Comparison of ENCODE assay signal across 9 mouse cellular contexts in genomic region chr9:44602766-44603165, GRCm38 (mm10). TPM values are rescaled to one million over a fixed set of nuclear protein-coding genes. Genes with fewer than 3 reads are reported as not detected.
DNase-seq lines count a peak whose midpoint lies in the region; ATAC-seq and TF ChIP-seq lines count a peak whose summit lies in the region.
"Had no signal": no experiment of that assay in that cellular context is flagged by ENCODE, and none has a peak within 500 bp of the region (broad histone marks: within the 10 kb centered on the region; RNA-seq: fewer than 3 reads in every experiment).

No protein-coding gene starts in this region.

- DNase-seq in kidney, postnatal 0 days (ENCODE audit: low spot score) = no peak
- no peak for DNase-seq in kidney, postnatal 4 days
- no peak for DNase-seq in cerebellum, adult 9-10 months
- DNase-seq in left cerebral cortex, adult 11 months (ENCODE audit: low spot score) = no peak

- 0 out of 2 replicates have a peak, but pooled peaks cover 5% of the 10 kb centered on the region for H3K36me3 ChIP-seq in kidney, postnatal 0 days (ENCODE audit: insufficient read depth, low read length)
- 0 out of 2 replicates have a peak, but pooled peaks cover 3% of the 10 kb centered on the region for H3K36me3 ChIP-seq in intestine, embryonic 15.5 days
- H3K36me3 ChIP-seq in neural tube, embryonic 13.5 days = peaks cover 7% of the 10 kb centered on the region

- TF ChIP-seq CTCF in kidney, postnatal 0 days (IDR thresholded peaks at IDR 0.05; ENCODE audit: low read depth) = no peak

- ATAC-seq in kidney, postnatal 0 days (replicated peaks; ENCODE audit: low FRiP score, low read depth) = no peak
- no peak for ATAC-seq in intestine, embryonic 15.5 days
- no peak for ATAC-seq in neural tube, embryonic 13.5 days (ENCODE audit: low read depth)
- ATAC-seq in monocyte, adult 5-6 weeks (replicated peaks; ENCODE audit: insufficient number of reproducible peaks, low FRiP score, low TSS enrichment, poor library complexity, severe bottlenecking) = no peak

- no peaks in the 10 kb centered on the region for H3K27me3 ChIP-seq in kidney, postnatal 0 days (ENCODE audit: insufficient read depth, low read length)
- no peaks in the 10 kb centered on the region for H3K27me3 ChIP-seq in intestine, embryonic 15.5 days (replicated peaks)
- H3K27me3 ChIP-seq in neural tube, embryonic 13.5 days = no peaks in the 10 kb centered on the region

- H3K4me2 ChIP-seq in kidney, postnatal 0 days (ENCODE audit: low read length) = peak overlapping the region; percentile 73
- peak overlapping the region; percentile 65 for H3K4me2 ChIP-seq in intestine, embryonic 15.5 days (replicated peaks)
- H3K4me2 ChIP-seq in neural tube, embryonic 13.5 days = peak overlapping the region; percentile 87

- H3K27ac ChIP-seq in kidney, postnatal 0 days = peak overlapping the region; percentile 99
- 0 out of 2 replicates have a peak overlapping the region, but pooled peaks have one; percentile 1 for H3K27ac ChIP-seq in brown adipose tissue, adult 24 weeks (replicated peaks; ENCODE audit: low read depth, low read length)
- peak overlapping the region; percentile 39 for H3K27ac ChIP-seq in intestine, embryonic 15.5 days
- H3K27ac ChIP-seq in neural tube, embryonic 13.5 days (replicated peaks) = peak overlapping the region; percentile 46; the same call in 1 of the 2 replicates

- 61% methylated on average over 6 of the region's 6 CpGs for WGBS in kidney, postnatal 0 days
- whole genome bisulfite sequencing in intestine, embryonic 15.5 days = 66% methylated on average over 6 of the region's 6 CpGs
- 70% methylated on average over 6 of the region's 6 CpGs for WGBS in neural tube, embryonic 13.5 days

- H3K9me3 ChIP-seq in kidney, postnatal 0 days (replicated peaks; ENCODE audit: low read length) = no peaks in the 10 kb centered on the region
- H3K9me3 ChIP-seq in intestine, embryonic 15.5 days = no peaks in the 10 kb centered on the region
- H3K9me3 ChIP-seq in neural tube, embryonic 13.5 days = no peaks in the 10 kb centered on the region

- peaks cover 19% of the 10 kb centered on the region for H3K4me1 ChIP-seq in kidney, postnatal 0 days (replicated peaks; ENCODE audit: insufficient read depth, low read length)
- H3K4me1 ChIP-seq in brown adipose tissue, adult 24 weeks (ENCODE audit: control insufficient read depth, insufficient read depth, insufficient read length, low read length) = peaks cover 9% of the 10 kb centered on the region
- H3K4me1 ChIP-seq in intestine, embryonic 15.5 days (replicated peaks) = peaks cover 16% of the 10 kb centered on the region
- H3K4me1 ChIP-seq in neural tube, embryonic 13.5 days (replicated peaks) = peaks cover 48% of the 10 kb centered on the region

- peak overlapping the region; percentile 98; the same call in 1 of the 2 replicates for H3K9ac ChIP-seq in kidney, postnatal 0 days (ENCODE audit: low read depth, low read length)
- H3K9ac ChIP-seq in intestine, embryonic 15.5 days = peak overlapping the region; percentile 33; the same call in 1 of the 2 replicates
- H3K9ac ChIP-seq in neural tube, embryonic 13.5 days = 0 out of 2 replicates have a peak overlapping the region, but pooled peaks have one; percentile 100

- peak overlapping the region; percentile 92 for H3K4me3 ChIP-seq in kidney, postnatal 0 days (replicated peaks; ENCODE audit: low read depth, low read length)
- H3K4me3 ChIP-seq in brown adipose tissue, adult 24 weeks (ENCODE audit: insufficient read depth, low read depth, low read length) = 0 out of 2 replicates have a peak overlapping the region, but pooled peaks have one; percentile 93
- H3K4me3 ChIP-seq in intestine, embryonic 15.5 days (replicated peaks) = peak overlapping the region; percentile 99
- peak overlapping the region; percentile 96 for H3K4me3 ChIP-seq in neural tube, embryonic 13.5 days

RNA-seq across cellular contexts. Expression of gene Ddx6, which starts 1.9 kb away (rescaled TPM):
- 13.8 and 14.9 TPM in 2 replicates for polyA plus RNA-seq in kidney, postnatal 0 days (2015; fragmentation: Nextera tagmentation; extraction: Ambion mirVana)
- 56.9 and 60.7 TPM in 2 replicates for polyA plus RNA-seq in brown adipose tissue, adult 24 weeks (2012; ENCODE audit: insufficient read depth, insufficient read length, missing spikeins)
- 14.6 and 14.7 TPM in 2 replicates for polyA plus RNA-seq in intestine, embryonic 15.5 days (2015; fragmentation: Nextera tagmentation; extraction: Ambion mirVana)
- 15.7 and 17.9 TPM in 2 replicates for polyA plus RNA-seq in neural tube, embryonic 13.5 days (2015; fragmentation: Nextera tagmentation; extraction: Ambion mirVana)
- total RNA-seq in monocyte, adult 5-6 weeks (2017) = 131 to 157 TPM (median 139 TPM) in 3 replicates

RNA-seq across cellular contexts. Expression of gene Cxcr5, which starts 41.1 kb away (rescaled TPM):
- polyA plus RNA-seq in kidney, postnatal 0 days (2015; fragmentation: Nextera tagmentation; extraction: Ambion mirVana) = 0.05 TPM in 1 of 2 replicates, not detected in the other
- polyA plus RNA-seq in brown adipose tissue, adult 24 weeks (2012; ENCODE audit: insufficient read depth, insufficient read length, missing spikeins) = not detected in 2 replicates
- polyA plus RNA-seq in intestine, embryonic 15.5 days (2015; fragmentation: Nextera tagmentation; extraction: Ambion mirVana) = 1.3 TPM in 2 replicates
- not detected in 2 replicates for polyA plus RNA-seq in neural tube, embryonic 13.5 days (2015; fragmentation: Nextera tagmentation; extraction: Ambion mirVana)
- total RNA-seq in monocyte, adult 5-6 weeks (2017) = 13.4 to 23.0 TPM (median 17.5 TPM) in 3 replicates
- total RNA-seq: left cerebral cortex, adult 8-10 months had no signal

Comparison
In these comparisons a context has a peak if more than half of its experiments do, and no peak if none do; other contexts are left out.
1. H3K27ac ChIP-seq: peak in every context shown above with its lines; median percentile 99 in kidney, postnatal 0 days; 46 in neural tube, embryonic 13.5 days; 39 in intestine, embryonic 15.5 days; 1 in brown adipose tissue, adult 24 weeks.
2. H3K9ac ChIP-seq: peak in every context shown above with its lines; median percentile 100 in neural tube, embryonic 13.5 days; 98 in kidney, postnatal 0 days; 33 in intestine, embryonic 15.5 days.